Mouse (Mus musculus) frontal cortex, postnatal 25 days (tissue): ENCODE data around the gene Nobox.

Experiments used
- DNase-seq, 2 experiments: peaks; one replicate each; pipeline ENCODE4 v3.0.0; 2022; ENCODE audit warnings: low spot score in 2 of 2

Gene Nobox

GRCm38 (mm10) chr6:43309454-43309853 lies at the start of gene Nobox:
TSS of gene Nobox (minus strand) at chr6:43309554.
- DNase-seq = no peak

DNA sequence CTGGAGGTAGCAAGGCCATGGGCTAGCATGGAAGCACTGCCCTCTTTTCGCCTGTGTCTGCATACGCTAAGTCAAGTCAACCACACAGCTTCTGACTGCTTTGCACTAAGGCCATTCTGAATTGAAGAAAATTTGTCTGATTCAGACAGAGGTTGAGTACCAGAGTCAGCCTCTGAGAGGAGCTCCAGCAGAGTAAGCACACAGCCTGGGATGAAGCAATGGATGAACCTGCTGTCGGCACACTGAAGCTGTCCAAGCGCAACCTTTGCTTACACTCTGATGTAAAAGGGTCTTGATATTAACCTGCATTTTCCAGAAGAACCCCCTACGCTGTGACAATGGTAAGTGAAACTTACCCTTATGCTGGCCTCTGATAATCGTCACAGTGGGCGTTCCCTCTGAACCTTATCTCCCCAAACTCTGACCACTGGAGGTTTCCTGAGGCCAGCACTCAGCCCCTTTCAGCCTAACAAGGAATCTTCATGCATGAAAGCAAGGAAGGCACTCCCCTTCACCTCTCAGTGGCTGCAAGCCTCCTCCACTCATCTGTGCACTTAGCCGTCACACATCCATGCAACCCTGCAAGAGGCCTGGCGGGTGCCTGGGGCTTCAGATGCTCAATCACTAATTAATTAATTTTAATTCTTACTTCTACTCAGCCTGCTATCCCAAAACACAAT lies 45.3 kb upstream of the Nobox start:
- no peak for DNase-seq

DNA sequence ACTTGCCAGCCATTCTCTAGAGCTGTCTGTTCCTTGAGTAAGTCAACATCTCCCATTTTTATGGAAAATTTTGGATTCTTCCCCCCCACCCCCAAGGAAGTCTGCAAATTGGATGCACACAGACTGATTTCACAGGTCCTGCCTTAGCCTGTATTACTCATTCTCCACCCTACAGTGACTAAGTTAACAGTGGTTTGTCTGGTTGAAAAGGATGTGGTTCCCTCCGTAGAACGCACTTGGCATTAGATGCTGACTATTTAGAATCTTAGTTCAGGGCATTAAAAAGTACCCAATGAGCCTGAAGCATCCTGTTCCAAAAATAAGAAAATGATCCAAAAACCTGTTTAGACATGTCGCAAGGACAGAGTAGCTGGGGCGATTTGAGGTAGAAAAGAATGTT lies 44.1 kb upstream of the Nobox start:
- no peak for DNase-seq

- no peak for DNase-seq
These were observed 39.7 kb upstream of the Nobox start for GRCm38 (mm10) chr6:43349083-43349482.

DNA sequence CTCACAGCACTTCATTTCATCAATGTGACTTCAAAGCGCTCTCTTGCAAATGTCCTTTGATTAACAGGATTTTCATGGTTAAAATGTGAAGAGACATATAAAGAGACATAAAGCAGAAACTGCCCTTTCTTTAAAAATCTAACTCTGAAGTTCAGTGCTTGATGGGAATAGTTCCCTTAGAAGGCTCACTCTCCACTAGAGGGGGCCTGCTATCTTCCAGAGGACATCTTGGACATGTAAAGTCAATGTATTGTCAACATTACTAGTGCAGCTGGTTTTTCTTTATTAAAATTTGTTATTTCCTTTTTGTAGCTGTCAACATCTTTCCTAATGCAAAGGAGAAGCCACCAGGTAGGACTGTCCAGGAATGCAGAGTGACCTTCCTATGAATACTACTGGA lies 38.3 kb upstream of the Nobox start:
- no peak for DNase-seq

GRCm38 (mm10) chr6:43343006-43343405 lies 33.7 kb upstream of the Nobox start:
- DNase-seq = no peak

DNA sequence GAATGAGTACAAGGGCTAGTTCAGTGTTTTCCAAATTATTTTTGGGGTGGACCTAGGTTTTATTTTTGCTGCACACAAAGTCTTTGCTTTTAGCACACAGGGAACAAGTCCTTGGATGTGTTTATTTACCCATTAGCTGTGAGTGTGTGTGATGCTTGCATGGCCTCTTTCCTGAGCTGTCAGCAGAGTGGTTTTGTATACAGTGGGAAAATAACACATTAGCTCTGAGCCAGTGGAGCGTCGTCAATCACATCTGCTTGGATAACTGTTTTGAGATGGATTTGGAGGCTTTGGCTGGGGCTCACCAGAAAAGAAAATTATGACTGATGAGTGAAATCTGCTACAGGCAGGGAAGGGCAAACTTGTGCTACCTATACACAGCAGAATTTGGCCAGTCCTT lies 33.0 kb upstream of the Nobox start:
- DNase-seq = no peak

DNA sequence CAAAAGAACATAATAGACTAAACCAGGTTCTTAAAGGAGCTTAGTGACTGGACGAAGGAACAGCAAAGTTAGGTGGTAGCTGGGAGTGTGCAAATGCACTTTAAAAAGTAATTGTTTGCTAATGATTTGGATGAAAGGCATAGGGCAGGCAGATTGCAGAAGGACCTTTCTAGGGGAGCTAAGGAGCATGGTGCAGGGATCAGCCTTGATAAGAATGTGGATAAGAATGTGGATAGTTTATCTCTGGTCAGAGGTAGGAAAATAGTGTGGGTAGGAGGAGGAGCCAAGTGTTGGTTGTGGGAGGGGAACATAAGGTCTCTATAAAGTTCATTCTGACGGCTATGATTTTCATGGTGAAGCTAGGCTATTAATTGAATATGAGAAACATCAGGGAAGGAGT lies 29.4 kb upstream of the Nobox start:
- DNase-seq = no peak

GRCm38 (mm10) chr6:43337491-43337961 lies 28.2 kb upstream of the Nobox start:
- DNase-seq = no peak

- DNase-seq = no peak
These were observed 26.4 kb upstream of the Nobox start for GRCm38 (mm10) chr6:43335619-43336234.

DNA sequence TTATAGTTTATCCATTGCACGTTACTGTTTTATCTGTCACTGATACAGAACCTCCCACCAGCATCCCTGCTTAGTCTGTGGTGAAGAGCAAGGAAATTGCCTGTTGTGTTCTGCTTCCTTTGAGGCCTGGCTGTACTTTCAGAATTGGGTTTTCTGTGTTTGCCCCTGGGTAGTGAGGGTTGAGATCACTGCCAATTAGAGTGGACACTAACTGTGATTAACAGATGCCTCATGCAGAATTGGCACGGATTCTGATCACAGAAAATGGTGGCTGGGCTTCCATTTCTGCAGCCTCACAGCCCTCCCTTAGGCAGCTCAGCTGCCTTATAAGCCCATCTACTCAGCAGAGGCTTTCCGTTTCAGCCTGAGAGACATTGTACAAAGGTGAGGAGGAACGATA lies 24.1 kb upstream of the Nobox start:
- no peak for DNase-seq

DNA sequence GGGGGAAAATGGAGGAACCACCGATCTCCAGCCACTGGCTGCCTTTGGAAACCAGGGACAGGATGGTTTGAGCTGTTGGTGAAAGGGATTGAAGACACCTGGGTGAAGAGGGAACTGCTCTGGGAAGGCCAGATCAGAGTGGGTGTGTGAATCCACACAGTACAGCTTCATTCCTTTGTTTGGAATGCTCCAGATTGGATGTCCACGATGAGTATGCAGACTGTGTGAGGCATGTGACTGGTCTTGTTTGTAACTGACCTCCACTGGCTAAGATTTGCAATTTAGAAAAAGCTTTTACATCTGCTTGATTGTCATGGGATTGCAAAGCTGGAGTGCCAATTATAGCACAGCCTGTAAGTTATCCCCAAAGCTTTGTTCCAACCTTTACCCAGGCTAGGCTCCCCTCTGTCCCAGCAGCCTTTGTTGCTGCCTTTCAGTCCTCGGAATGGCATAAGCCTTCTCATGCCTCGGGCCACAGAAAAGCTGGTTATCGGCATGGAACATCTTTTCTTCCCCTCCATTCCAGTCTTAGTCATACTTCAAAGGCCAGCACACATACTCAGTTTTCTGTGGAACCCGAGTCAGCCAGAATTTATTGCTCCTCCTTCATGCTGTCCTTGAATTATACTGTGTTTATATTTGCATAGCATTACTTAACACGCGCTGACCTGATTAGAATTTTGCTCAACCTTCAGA lies 3.8 kb upstream of the Nobox start:
- no peak for DNase-seq

GRCm38 (mm10) chr6:43312546-43312945 lies 3.2 kb upstream of the Nobox start:
- DNase-seq = no peak

- DNase-seq = no peak
These were observed 717 bp upstream of the Nobox start for GRCm38 (mm10) chr6:43310071-43310470.

- no peak for DNase-seq
These were observed 11.9 kb downstream of the Nobox start for GRCm38 (mm10) chr6:43297508-43297850.

DNA sequence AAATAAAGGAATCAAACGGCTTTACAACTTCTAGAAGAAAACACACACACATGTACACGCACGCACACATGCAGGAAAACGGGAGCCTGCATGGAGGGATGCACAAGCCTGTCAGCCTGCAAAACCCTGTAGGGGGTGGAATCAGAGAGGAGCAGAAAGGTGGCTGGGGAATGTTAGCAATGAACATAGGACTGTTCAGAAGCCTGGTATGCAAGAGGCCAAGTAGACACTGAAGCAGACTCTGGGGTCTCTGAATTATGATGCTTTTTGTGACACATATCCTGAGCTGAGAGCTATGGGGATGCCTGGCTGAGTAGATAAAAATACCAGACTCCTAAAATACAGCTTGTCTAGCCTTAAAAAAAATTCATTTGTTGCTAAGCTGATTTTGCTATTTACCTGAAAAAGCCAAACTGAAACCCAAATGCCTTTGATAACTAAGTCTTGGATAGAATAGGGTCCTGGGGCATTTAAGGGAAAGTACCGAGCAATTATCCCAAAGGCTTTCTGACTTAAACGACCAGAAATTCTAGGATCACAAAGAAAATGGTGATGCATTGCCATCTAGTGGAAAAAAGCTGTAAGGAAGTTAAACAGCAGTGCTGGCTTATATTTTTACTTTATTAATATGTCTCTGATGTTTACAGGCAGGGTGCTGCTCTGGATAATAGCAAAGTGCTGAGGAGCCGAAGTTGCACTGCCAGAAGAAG lies 12.4 kb downstream of the Nobox start:
- DNase-seq = peak in 1 of 2 experiments; percentile 15

GRCm38 (mm10) chr6:43295908-43296307 lies 13.4 kb downstream of the Nobox start:
- DNase-seq = no peak

DNA sequence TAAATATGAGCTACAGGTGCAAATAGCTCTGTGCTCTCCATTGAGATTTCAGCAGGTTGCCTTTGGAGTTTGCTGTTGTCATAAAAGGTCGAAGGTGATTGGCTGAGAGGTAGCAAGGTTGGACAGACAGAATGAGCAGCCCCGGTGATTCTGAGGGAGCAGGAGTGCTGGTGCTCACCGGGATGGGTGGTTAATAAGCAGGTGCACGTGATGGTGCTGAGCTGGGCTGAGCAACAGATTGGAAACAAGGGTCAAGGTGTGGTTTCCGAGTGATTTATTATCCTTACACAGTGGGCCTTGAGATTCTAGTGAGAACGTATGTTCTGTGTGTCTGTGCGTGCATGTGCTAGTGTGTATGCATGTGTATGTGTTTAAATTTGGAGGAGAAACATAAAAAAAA lies 16.2 kb downstream of the Nobox start:
- no peak for DNase-seq

GRCm38 (mm10) chr6:43292471-43293076 lies 16.8 kb downstream of the Nobox start:
- DNase-seq = no peak

DNA sequence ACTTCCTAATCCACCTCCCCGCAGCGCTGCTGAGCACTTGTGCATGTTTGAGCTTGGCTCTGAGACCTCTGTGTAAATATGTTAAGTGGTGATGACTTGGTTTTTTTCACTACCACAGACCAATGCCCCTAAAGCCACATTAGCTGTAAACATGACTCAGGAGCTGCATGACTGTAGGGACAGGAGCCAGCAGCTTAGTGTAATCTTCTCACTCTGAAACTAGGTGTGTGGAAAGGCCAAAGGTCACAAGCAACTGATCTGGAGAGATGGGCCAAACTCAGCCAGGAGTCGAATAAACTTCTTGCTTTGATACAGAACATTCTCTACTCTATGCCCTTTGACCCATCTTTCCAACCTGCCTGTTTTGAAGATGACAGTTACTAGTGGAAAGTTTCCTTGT lies 17.3 kb downstream of the Nobox start:
- DNase-seq = no peak

GRCm38 (mm10) chr6:43280481-43280880 lies 28.9 kb downstream of the Nobox start:
- no peak for DNase-seq

- no peak for DNase-seq
These were observed 31.1 kb downstream of the Nobox start for GRCm38 (mm10) chr6:43278247-43278646.
